Mouse (Mus musculus): ENCODE measurements at regions not wholly inside any gene's neighbourhood (a gene's known extent, or its start where the extent isn't known, plus 50 kb on each side); places are given as distances from the start of the nearest gene placed in this dataset.
"Not testable (repeated sequence)": the region's sequence is repeated elsewhere in the genome, so short reads cannot be mapped to it uniquely, and the experiment has no call there.

- H3K9ac ChIP-seq (ENCODE audit: low read depth, low read length): no peak overlapping the region
- no peaks in the 10 kb centered on the region for H3K9me3 ChIP-seq (ENCODE audit: control insufficient read depth, low read length)
- no peaks in the 10 kb centered on the region for H3K27me3 ChIP-seq (replicated peaks; ENCODE audit: control insufficient read depth, insufficient read depth, low read length)
- H3K4me3 ChIP-seq (ENCODE audit: low read length): no peak overlapping the region
- no peak overlapping the region for H3K4me2 ChIP-seq (ENCODE audit: low read length)
- no peaks in the 10 kb centered on the region for H3K36me3 ChIP-seq (ENCODE audit: control insufficient read depth, insufficient read depth, low read length)
- 46% methylated on average over 16 of the region's 16 CpGs for WGBS
- peak; percentile 64 for ATAC-seq
- no peak overlapping the region for H3K27ac ChIP-seq (ENCODE audit: low read depth, low read length)
- H3K4me1 ChIP-seq (ENCODE audit: control insufficient read depth, insufficient read depth, low read depth, low read length): peaks cover 5% of the 10 kb centered on the region
Observed at GRCm38 (mm10) chr17:63718972-63719715, 143.7 kb upstream of the Fer start.

GRCm38 (mm10) chr17:63719771-63720170, 143.1 kb upstream of the Fer start:
- Histone ChIP-seq H3K27me3 (replicated peaks; ENCODE audit: control insufficient read depth, insufficient read depth, low read length) (no peaks in the 10 kb centered on the region), H3K36me3 (ENCODE audit: control insufficient read depth, insufficient read depth, low read length) (no peaks in the 10 kb centered on the region), H3K9ac (ENCODE audit: low read depth, low read length) (no peak overlapping the region), H3K4me1 (ENCODE audit: control insufficient read depth, insufficient read depth, low read depth, low read length) (peaks cover 5% of the 10 kb centered on the region), H3K27ac (ENCODE audit: low read depth, low read length) (no peak overlapping the region), H3K4me3 (ENCODE audit: low read length) (no peak overlapping the region), H3K9me3 (ENCODE audit: control insufficient read depth, low read length) (no peaks in the 10 kb centered on the region), H3K4me2 (ENCODE audit: low read length) (no peak overlapping the region)
- WGBS: 55% methylated on average over 4 of the region's 4 CpGs
- no peak for ATAC-seq

GRCm38 (mm10) chr17:63720883-63721282, 142.0 kb upstream of the Fer start:
- Histone ChIP-seq H3K9me3 (ENCODE audit: control insufficient read depth, low read length) (no peaks in the 10 kb centered on the region), H3K4me3 (ENCODE audit: low read length) (no peak overlapping the region), H3K27me3 (replicated peaks; ENCODE audit: control insufficient read depth, insufficient read depth, low read length) (no peaks in the 10 kb centered on the region), H3K27ac (ENCODE audit: low read depth, low read length) (no peak overlapping the region), H3K4me1 (ENCODE audit: control insufficient read depth, insufficient read depth, low read depth, low read length) (peaks cover 5% of the 10 kb centered on the region), H3K36me3 (ENCODE audit: control insufficient read depth, insufficient read depth, low read length) (no peaks in the 10 kb centered on the region), H3K9ac (ENCODE audit: low read depth, low read length) (no peak overlapping the region), H3K4me2 (ENCODE audit: low read length) (no peak overlapping the region)
- ATAC-seq: no peak
- 32% methylated on average over 4 of the region's 4 CpGs for WGBS

- Histone ChIP-seq H3K9ac (ENCODE audit: low read depth, low read length) (no peak overlapping the region), H3K4me3 (ENCODE audit: low read length) (no peak overlapping the region), H3K36me3 (ENCODE audit: control insufficient read depth, insufficient read depth, low read length) (no peaks in the 10 kb centered on the region), H3K27ac (ENCODE audit: low read depth, low read length) (no peak overlapping the region), H3K4me2 (ENCODE audit: low read length) (no peak overlapping the region), H3K4me1 (ENCODE audit: control insufficient read depth, insufficient read depth, low read depth, low read length) (peaks cover 5% of the 10 kb centered on the region), H3K9me3 (ENCODE audit: control insufficient read depth, low read length) (no peaks in the 10 kb centered on the region), H3K27me3 (replicated peaks; ENCODE audit: control insufficient read depth, insufficient read depth, low read length) (no peaks in the 10 kb centered on the region)
- ATAC-seq: no peak
- WGBS: 80% methylated on average over 12 of the region's 12 CpGs
Observed at GRCm38 (mm10) chr17:63722434-63723004, 140.3 kb upstream of the Fer start.

- WGBS: 85% methylated on average over 1 of the region's 1 CpGs
- no peak for ATAC-seq
- Histone ChIP-seq H3K9me3 (ENCODE audit: control insufficient read depth, low read length) (no peaks in the 10 kb centered on the region), H3K27ac (ENCODE audit: low read depth, low read length) (no peak overlapping the region), H3K4me3 (ENCODE audit: low read length) (no peak overlapping the region), H3K4me1 (ENCODE audit: control insufficient read depth, insufficient read depth, low read depth, low read length) (no peaks in the 10 kb centered on the region), H3K4me2 (ENCODE audit: low read length) (no peak overlapping the region), H3K9ac (ENCODE audit: low read depth, low read length) (no peak overlapping the region), H3K36me3 (ENCODE audit: control insufficient read depth, insufficient read depth, low read length) (no peaks in the 10 kb centered on the region), H3K27me3 (replicated peaks; ENCODE audit: control insufficient read depth, insufficient read depth, low read length) (no peaks in the 10 kb centered on the region)
Observed at GRCm38 (mm10) chr17:63738206-63738605, 124.7 kb upstream of the Fer start.

GRCm38 (mm10) chr17:63739710-63740109, 123.2 kb upstream of the Fer start:
- H3K4me1 ChIP-seq (ENCODE audit: control insufficient read depth, insufficient read depth, low read depth, low read length): no peaks in the 10 kb centered on the region
- no peaks in the 10 kb centered on the region for H3K36me3 ChIP-seq (ENCODE audit: control insufficient read depth, insufficient read depth, low read length)
- H3K27ac ChIP-seq (ENCODE audit: low read depth, low read length): no peak overlapping the region
- H3K4me3 ChIP-seq (ENCODE audit: low read length): no peak overlapping the region
- no peak overlapping the region for H3K4me2 ChIP-seq (ENCODE audit: low read length)
- no peak overlapping the region for H3K9ac ChIP-seq (ENCODE audit: low read depth, low read length)
- no peaks in the 10 kb centered on the region for H3K27me3 ChIP-seq (replicated peaks; ENCODE audit: control insufficient read depth, insufficient read depth, low read length)
- no peaks in the 10 kb centered on the region for H3K9me3 ChIP-seq (ENCODE audit: control insufficient read depth, low read length)
- 78% methylated on average over 2 of the region's 2 CpGs for WGBS
- ATAC-seq: no peak

GRCm38 (mm10) chr17:63749257-63749656, 113.6 kb upstream of the Fer start:
- not testable (repeated sequence) for H3K27ac ChIP-seq (ENCODE audit: low read depth, low read length); H3K27me3 ChIP-seq (replicated peaks; ENCODE audit: control insufficient read depth, insufficient read depth, low read length); H3K4me2 ChIP-seq (ENCODE audit: low read length); H3K36me3 ChIP-seq (ENCODE audit: control insufficient read depth, insufficient read depth, low read length); H3K4me3 ChIP-seq (ENCODE audit: low read length); H3K4me1 ChIP-seq (ENCODE audit: control insufficient read depth, insufficient read depth, low read depth, low read length); ATAC-seq; H3K9ac ChIP-seq (ENCODE audit: low read depth, low read length); H3K9me3 ChIP-seq (ENCODE audit: control insufficient read depth, low read length)
- WGBS: 96% methylated on average over 5 of the region's 10 CpGs

- no peak overlapping the region for H3K4me2 ChIP-seq (ENCODE audit: low read length)
- no peak overlapping the region for H3K4me3 ChIP-seq (ENCODE audit: low read length)
- no peaks in the 10 kb centered on the region for H3K27me3 ChIP-seq (replicated peaks; ENCODE audit: control insufficient read depth, insufficient read depth, low read length)
- no peak overlapping the region for H3K27ac ChIP-seq (ENCODE audit: low read depth, low read length)
- 0 out of 2 replicates have a peak, but pooled peaks cover 2% of the 10 kb centered on the region for H3K9me3 ChIP-seq (ENCODE audit: control insufficient read depth, low read length)
- WGBS: 81% methylated on average over 2 of the region's 2 CpGs
- no peak for ATAC-seq
- peaks cover 4% of the 10 kb centered on the region; the same call in 1 of the 2 replicates for H3K4me1 ChIP-seq (ENCODE audit: control insufficient read depth, insufficient read depth, low read depth, low read length)
- no peak overlapping the region for H3K9ac ChIP-seq (ENCODE audit: low read depth, low read length)
- no peaks in the 10 kb centered on the region for H3K36me3 ChIP-seq (ENCODE audit: control insufficient read depth, insufficient read depth, low read length)
Observed at GRCm38 (mm10) chr17:63754399-63754798, 108.5 kb upstream of the Fer start.

- H3K4me2 ChIP-seq (ENCODE audit: low read length): no peak overlapping the region
- ATAC-seq: peak; percentile 76
- WGBS: 69% methylated on average over 13 of the region's 13 CpGs
- H3K4me3 ChIP-seq (ENCODE audit: low read length): no peak overlapping the region
- no peaks in the 10 kb centered on the region for H3K27me3 ChIP-seq (replicated peaks; ENCODE audit: control insufficient read depth, insufficient read depth, low read length)
- H3K36me3 ChIP-seq (ENCODE audit: control insufficient read depth, insufficient read depth, low read length): no peaks in the 10 kb centered on the region
- H3K9me3 ChIP-seq (ENCODE audit: control insufficient read depth, low read length): no peaks in the 10 kb centered on the region
- H3K4me1 ChIP-seq (ENCODE audit: control insufficient read depth, insufficient read depth, low read depth, low read length): peaks cover 4% of the 10 kb centered on the region; the same call in 1 of the 2 replicates
- no peak overlapping the region for H3K9ac ChIP-seq (ENCODE audit: low read depth, low read length)
- H3K27ac ChIP-seq (ENCODE audit: low read depth, low read length): no peak overlapping the region
Observed at GRCm38 (mm10) chr17:63757896-63758695, 104.8 kb upstream of the Fer start.
